Mouse (Mus musculus) kidney, adult 2 months (tissue): ENCODE measurements around the gene Lrrc36.

ENCODE experiments used
- CTCF ChIP-seq: fragments of 200-500 bp; conservative IDR thresholded peaks from 2 replicates; pipeline ENCODE4 v1.5.1; 2011; ENCODE audit warnings: low read depth, mild to moderate bottlenecking, control low read depth, low read length, moderate library complexity, mixed read lengths; ENCODE audit not compliant: insufficient read depth, insufficient read length
- POLR2A ChIP-seq: fragments of 200-500 bp; IDR thresholded peaks from one replicate; pipeline ENCODE4 v1.6.1; 2011; ENCODE audit warnings: low read depth, low read length, control low read depth

GRCm38 (mm10) chr8:105489281-105489680, 75.9 kb downstream of the Lrrc36 start:
- TF ChIP-seq CTCF (no peak), POLR2A (no peak)
